Mouse (Mus musculus) NIH3T3 (cell line): ENCODE results near the gene Mcm10.

ENCODE experiments used
- DNase-seq: peaks from one replicate; pipeline ENCODE4 v3.0.0-alpha.2; 2012; ENCODE audit warnings: low read depth

Mcm10 gene

DNA sequence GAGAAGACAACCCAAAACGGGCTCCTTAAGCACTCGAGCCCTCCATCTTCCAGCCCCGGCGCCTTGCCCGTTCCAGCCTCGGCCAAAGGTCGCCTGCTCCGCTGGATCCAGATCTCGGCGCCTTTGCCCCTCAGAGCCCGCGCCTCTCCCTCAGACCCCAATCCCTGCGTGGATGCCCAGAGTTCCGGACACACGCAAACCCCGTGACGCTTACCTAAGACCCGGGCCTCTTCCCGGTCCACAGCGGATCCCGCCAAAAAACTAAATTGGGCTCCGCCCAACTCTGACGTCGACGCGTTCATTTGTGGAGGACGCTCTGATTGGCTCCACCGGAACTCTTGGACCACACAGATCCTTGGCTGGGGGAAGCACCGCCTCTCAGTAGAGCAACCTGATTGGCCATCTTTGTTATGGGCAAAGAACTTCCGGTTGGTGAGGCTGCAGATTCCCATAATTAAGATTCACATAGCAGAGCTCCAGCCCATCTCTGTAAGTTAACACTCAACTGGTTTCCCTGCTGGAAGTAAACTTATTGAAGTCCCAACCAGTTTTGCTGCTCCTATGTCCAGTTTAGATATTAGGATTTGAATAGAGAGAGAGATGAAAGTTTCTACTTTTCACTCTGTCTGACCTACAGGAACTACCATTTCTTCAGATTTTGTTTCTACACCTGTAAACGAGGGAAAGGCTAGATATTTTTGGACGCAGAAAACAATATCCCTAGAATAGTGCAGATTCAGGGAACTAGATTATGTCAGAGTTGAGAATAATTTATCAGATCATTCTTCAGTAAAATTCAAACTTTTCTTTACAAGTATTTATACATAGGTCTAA lies at the start of gene Mcm10:
TSS of gene Mcm10 (minus strand) at position 301 of the 834 bp plus-strand sequence.
- DNase-seq = peak; percentile 97

DNA sequence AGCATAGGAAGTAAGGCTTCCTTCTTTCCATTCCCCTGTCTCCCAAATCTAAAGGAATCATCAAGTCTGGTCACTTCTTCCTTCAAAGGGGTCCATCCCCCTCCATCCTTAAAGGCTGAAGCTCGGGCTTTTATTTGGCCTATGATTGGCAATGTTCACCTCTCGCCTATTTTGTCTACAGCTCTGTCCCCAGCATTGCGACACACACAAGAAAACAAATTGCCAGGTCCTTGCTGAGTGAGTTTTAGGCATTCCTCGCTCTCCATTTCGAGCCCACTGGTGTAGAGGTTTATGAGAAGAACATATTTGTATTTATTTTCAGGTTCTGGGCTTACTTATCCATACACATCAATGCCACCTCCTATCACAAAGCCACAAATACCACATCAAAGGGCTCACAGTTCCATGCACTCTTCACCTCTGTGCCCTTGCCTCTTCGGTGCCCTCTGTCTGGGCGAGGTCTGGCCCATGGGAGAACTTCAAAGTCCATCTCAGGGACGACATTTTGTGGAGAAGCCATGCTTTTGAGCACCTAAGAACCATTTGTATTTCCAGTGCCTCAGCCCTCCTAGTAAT lies 48.6 kb upstream of the Mcm10 start:
- no peak for DNase-seq

DNA sequence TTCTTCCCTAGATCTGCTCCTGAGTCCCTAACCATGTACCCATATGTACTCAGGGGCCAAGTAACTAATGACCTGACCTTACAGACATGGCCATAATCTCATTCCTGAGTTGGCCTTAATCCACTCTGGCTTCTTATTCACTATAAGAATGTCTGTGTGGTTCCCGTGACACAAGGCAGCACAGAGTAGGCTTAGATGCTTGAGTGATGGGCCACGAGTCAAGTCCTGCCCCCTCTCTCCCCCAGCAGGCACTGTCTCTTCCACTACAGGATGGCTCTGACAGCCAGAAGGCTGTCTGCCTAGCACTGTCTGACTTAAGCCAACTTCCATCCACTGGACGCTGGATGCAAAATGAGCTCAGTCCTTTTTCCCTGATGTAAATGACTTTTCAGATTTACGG lies 47.4 kb upstream of the Mcm10 start:
- no peak for DNase-seq

DNA sequence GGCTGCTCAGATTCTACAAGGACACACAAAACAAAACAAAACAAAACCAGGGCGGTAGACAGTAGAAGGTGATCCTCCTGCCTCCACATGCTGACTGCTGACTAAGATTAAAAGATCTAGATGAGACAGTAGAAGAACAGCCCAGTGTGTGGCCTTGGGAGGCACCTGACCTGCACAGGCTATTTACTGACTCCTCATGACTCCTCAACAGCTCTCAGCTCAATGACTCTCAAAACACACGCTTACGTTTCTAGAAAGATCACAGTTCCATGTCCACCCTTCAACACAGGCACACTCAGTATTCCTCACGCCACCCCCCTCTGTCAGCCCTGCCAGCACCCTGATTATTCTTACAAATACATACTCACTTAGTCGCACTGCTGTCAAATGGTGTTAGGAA lies 45.8 kb upstream of the Mcm10 start:
- no peak for DNase-seq

DNA sequence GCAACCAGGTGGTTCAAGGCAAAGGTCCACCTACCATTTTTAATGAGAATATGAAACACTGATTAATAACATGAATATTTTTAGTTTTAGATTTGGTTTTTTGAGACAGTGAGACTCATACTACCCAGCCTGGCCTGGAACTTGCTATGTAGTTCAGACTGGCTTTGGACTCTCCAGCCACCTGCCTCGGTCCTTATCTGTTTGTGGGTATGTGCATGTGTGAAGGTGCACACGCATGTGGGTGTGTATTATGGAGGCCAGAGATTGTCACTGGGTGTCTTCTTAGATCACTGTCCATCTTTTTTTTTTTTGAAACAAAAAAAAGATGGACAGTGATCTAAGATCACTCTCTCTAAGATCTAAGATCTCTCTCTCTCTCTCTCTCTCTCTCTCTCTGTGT lies 38.0 kb upstream of the Mcm10 start:
- DNase-seq = no peak

DNA sequence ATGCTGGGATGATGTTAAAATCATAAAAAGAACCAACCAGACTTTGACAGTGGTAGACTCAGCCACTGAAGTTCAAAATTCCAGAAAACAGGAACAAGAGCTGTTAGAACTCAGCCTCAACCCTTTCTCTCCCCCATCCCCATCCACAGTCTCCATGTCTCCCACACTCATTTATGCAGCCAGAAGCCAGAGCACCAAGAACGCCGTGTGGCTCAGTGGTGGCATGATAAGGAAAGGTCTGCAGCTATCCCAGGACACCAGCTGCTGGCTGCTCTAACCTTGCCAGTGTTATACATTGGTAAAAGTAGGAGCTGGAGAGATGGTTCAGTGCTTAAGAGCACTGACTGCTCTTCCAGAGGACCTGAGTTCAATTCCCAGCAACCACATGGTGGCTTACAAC lies 34.4 kb upstream of the Mcm10 start:
- DNase-seq = no peak

DNA sequence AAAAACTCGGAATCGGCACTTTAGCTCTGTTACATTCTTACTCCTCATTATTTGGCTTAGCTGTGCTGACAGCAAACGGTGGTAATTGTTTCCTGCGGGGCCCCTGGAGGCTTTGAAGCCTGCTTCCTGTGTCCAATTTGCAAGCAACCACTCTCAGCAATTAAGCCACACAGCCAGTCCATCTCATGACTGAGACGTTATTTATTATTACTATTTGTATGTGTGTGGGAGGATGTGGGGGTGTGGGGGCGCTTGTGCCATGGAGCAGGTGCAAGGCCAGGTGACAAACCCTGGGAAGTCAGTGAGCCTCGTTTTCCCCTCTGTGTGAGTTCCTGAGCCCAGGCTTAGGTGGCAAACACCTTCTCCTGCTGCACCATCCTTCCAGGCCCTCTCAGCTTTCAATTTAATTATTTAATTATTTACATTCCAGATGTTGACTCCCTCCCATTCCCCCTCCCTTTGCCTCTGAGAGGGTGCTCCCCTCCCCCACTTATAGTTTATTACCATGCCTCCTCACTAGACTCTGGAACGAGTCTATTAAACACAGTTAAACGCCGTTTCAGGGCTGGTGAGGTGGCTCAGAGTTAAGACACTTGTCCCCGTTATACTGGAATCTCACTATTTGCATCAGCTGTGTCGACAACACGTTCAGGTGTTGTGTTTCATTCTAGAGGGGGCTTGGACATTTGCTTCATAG lies 32.8 kb upstream of the Mcm10 start:
- no peak for DNase-seq

DNA sequence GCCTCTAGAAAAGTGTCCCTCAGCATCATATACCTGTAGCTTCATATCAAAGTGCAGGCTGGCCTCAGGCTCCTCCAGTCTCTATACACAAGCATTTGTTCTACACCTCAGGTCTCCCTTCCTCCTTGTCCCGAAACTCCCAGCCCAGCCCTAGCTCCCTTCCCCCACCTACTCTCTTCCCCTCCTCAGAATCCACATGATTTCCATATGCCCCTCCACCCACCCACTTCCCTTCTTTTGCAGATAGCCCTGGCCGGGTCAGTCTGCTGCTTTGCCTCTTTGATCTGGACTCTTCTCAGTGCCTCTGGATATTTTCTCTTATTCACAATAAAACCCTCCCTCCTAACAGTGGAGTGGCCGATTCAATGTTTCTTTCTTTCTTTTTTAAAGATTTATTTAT lies 31.7 kb upstream of the Mcm10 start:
- no peak for DNase-seq

DNA sequence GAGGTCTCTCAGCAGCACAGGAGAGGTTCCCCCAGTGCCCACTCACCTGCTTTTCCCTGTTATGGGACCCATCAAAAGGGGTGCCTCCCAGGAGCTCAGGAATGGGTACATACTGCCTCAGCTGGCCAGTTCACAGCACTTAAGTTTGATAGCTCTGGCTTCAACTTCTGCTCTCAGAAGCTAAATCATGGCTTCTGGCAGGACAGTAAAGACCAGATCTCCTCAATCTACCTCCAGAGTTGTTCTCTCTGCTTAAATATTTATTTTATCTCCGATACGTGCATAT lies 30.8 kb upstream of the Mcm10 start:
- no peak for DNase-seq

DNA sequence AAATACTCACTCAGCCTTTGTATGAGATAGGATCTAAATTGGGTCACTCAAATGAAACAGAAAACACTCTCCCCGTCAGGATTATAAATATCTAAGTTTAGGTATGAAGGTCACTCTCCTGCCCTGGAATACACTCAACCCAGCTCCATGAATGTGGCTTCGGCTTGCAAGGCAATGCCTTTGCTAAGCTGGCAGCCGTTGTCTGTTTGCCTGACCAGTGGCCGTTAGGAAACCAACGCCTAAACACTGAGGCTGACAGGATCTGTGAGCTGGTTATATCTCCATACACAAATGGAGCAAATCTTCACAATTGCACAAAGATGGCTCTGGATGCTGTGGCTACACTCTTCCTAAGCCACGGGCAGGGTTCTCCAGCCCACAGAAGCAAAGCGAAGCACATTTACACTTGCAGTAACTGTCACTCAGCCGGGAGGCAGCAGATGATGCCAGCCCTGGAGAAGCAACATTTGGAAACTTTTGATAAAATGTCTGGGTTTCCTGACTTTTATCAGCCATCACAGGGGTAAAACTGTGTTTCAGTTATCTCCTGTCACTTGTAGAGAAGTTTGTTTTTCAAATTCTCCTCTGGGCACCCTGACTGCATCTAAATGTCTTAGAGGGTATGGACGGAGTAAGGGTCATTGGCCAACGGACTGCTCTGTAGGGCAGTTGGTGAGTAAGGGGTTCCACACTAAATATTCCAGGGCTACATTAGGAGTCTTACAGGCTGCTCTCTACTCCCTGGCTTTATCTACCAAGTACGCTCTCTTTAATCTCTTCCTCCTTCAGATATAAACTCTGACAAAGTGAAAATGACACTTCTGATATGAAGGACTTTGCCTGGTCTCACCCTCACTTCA lies 30.3 kb upstream of the Mcm10 start:
- DNase-seq = no peak

DNA sequence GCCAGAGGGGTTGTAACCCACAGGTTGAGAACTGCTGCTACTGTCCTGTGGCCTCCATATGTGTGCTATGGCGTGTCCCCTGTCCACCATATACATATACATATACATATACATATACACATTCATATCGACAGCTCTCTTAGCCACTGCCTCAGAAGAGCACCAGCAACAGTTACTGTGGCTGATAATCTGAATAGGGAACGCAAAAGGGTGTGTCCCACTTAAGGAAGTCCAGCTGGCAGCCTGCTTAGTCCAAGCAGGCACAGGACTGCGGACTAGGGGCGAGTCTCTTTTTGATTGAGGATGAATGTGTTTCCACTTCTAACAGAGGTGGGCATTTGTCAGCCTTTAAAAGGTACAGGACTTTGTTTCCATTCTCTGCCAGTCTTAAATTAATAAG lies 29.3 kb upstream of the Mcm10 start:
- DNase-seq = no peak

DNA sequence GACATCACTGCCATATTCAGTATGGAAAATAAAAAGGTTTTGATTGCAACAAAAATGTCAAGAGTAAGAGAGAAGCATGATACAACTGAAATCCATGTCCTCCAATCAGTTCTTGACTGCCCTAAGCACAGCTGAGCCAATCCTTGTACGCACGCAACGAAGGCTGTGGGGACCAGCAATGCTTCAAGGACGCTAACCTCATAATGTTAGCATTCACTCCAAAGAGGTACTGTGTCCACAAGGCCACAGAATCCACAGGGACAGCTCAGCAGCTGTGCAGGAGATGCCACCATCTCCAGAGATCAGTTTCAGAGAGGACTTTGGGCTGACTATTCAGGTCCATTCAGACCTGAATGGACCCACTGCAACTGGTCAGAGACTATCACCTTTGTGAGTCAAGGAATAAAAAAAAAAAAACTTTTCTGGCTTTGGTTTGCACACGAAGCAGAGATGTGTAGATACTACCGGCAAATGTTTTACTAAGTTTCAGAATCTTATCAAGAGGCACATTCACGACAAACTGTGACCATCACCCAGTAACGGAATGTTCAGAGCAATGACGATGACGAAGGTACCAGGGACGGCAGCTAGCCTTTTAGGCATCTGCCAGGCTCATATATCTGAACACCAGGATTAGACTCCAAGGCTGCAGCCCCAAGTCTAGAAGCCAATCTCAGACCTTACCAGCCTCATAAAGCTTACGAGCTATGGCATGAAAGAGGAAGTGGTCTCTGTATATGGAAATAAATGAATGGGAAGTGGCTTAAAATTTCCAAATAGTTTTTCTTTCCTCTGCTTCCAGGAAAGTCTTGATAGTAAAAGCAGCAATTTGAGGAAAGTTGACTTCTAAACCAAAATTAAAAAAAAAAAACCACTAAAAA lies 27.9 kb upstream of the Mcm10 start:
- no peak for DNase-seq

DNA sequence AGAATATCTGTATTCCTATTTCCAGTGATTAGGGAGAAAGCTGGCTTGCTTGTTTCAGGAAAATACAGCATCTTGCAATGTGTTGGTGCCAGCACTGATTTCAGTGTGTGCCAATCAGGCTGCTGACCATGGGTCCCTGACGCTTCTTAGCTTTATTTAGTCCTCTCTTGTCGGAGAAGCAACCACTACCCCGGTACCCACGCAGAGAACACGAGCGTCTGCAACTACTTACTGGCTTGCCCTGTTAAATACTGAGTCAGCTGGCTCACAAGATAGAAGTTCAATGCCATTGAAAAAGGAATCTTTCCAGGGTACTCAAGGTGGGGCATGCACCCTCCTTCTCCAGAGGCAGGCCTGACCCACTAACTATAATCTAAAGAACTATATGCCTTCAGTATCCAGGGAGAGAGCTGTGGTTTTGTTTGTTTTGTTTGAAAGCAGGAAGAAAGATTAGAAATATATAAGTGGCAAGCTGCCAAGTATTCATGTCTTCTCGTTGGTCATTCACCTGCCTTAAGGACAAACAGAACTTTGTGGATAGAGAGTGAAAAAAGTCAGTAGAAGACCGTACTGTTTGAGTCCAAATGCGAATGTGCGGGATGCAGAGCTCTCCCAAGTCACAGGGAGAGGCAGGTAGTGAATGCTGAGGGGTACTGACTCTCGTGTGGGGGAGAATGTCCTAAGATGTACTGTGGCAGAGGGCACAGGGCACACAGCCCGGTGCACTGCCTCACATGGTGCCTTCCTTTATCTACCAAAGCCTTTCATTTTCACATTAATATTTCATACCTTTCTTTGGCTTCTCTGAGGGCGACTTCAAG lies 27.0 kb upstream of the Mcm10 start:
- no peak for DNase-seq

DNA sequence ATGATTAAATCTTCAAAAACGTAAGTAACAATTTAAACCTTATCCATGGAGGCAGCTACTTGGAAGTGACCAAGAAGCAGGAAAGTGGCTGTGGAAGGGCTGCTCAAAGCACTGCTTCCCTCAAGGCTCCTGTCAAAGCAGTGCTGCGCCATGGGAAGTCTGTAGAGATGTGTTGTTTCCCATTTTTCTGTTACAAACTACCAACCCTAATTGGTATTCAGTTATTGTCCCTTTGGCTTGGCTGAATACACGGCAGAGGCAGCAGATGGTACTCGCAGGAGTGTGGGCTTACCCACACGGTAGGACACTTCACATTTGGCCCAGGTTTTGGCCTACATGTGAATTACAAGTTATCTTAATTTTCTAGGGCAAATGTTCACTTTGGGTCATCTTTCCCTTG lies 25.7 kb upstream of the Mcm10 start:
- no peak for DNase-seq

DNA sequence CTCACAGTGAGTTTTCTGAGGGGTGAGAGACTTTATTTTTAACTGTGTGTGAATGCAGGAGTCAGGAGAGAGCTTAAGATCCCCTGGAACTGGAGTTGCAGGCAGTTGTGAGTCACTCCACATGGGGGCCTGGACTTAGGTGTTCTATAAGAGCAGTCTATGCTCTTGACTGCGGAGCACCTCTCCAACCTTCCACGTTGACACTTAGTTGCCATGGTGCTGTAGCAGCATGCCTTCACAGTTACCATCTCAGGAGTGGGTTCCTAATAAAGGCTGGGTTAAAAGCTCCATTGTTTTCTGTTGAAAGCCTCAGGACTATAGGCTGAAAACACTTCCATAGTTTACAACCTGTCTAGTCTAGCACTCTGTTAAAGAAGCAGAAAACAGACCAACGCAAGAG lies 24.8 kb upstream of the Mcm10 start:
- no peak for DNase-seq

DNA sequence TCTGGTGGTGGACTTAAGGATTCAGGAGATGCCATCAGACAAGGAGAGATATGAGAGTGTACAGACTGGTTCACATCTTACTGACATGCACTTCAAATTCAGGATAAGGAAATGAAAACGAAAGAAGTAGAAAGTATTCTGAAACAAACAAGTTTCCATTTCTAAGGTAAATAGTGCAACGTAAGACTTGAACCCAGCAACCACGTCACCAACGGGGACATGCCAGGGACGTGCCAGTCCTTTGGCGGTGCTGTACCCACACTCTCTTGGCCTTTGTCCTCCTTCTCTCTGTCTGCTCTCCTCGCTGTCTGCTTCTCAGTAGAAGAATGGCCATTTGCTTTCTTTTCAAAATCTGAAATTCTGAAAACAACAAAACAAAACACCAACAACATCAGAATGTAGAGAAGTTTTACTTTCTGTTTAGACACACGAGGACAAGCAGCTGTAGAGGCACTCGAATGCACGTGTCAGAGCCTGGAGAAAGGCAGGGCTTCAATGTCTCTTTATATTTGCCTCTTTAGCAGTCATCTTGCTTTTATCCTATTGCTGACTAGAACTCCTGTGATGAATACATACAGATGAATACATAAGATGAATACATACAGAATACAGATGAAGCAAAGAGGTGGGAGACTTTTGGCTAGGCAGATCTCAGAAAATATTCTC lies 24.0 kb upstream of the Mcm10 start:
- DNase-seq = no peak

DNA sequence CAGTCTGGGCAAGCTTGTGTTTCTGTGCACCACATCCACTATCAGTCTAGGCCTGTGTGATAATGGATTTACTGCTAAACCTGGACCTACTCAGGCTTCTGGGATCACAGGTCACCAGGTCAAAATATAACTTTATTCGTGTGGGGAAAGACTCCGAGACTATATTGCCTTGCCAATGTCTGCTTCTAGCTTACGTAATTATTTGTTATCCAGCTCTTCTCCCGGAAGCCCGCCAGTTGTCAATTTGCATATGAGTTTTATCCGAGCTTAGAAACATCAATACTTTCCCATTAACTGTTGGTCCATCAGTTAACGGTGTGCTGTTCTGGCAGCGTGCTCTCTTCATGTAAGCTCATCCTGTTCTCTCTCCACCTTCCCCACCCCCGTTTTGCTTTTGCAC lies 22.6 kb upstream of the Mcm10 start:
- no peak for DNase-seq

DNA sequence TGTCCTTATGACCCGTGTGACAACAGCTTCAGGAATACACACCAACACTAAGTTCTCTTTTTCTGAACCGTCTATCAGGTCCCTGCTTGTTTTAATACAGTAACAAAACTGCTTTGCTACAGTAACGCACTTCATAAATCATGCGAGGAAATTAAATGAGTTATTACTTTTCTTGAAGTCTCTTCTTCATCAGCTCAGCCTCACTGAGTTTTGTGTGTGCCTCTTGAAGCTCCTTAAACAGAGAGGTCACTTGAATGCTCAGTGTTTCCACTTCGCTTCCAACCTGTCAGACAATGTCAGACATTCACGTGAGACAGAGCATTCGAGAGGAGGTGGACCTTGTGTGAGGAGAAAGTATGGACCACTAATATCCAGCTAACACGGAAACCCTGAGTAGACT lies 22.2 kb upstream of the Mcm10 start:
- DNase-seq = no peak

DNA sequence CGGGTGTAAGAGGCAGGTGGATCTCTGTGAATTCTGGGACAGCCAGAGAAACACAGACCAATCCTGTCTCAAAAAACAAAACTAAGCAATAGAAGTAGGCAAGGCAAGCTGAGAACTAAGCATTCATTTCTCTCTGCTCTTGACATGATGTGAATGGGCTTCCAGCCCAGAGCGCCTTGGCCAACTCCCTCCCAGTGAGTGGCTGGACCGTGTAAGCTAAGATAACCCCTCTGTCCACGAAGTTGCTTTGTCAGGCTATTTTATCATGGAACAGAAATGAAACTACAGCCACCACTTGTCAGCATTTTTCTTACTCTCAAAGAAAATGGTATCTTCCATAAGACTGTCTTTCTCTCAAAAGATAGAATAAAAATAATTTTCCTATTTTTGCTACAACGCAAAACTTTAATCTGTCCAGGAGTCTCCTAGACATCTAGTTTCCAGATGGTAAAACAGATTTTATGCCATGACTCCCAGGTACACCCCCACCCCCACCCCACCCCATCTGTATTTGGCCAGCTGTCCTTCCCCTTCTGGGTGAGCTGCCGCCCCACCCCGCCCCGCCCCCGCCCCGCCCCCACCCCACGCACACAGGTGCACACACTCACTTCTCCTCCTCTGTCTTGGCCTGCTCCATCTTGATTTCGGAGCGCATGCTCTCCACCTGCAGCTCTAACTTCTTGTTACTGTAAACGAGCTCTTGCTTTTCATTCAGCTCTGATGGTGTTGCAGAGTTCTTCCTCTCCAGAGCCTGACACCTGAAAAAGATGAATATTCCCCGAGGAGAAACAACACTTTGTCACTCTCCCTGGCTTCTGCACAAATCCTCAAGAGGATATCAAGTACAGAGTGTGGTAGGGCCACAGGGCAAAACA lies 21.2 kb upstream of the Mcm10 start:
- DNase-seq = no peak
